Mouse (Mus musculus) forebrain, postnatal 0 days (tissue): ENCODE measurements around the gene Pink1. TPM values are rescaled to one million over a fixed set of nuclear protein-coding genes. Genes with fewer than 3 reads are reported as not detected.

Experiments
- ATAC-seq: fragments of 200-750 bp; cut with Nextera tagmentation; 2 replicates; pipeline ENCODE4 v1.8.0; 2017; ENCODE audit warnings: mild to moderate bottlenecking, moderate library complexity
- DNase-seq: peaks from one replicate; pipeline ENCODE4 v3.0.0-alpha.2; 2015
- H3K27ac ChIP-seq: fragments of 300-500 bp; sonication (generic); 2 replicates; pipeline ENCODE4 v1.5.1; 2014; ENCODE audit warnings: low read depth, mild to moderate bottlenecking, antibody characterized with exemption, low read length, moderate library complexity, mixed read lengths
- H3K27me3 ChIP-seq: fragments of 300-500 bp; sonication (generic); 2 replicates; pipeline ENCODE4 v1.6.1; 2014; ENCODE audit warnings: mild to moderate bottlenecking, low read length, mixed read lengths; ENCODE audit not compliant: insufficient read depth
- H3K36me3 ChIP-seq: fragments of 300-500 bp; sonication (generic); 2 replicates; pipeline ENCODE4 v1.6.1; 2014; ENCODE audit warnings: mild to moderate bottlenecking, moderate library complexity; ENCODE audit not compliant: insufficient read depth
- H3K4me1 ChIP-seq: fragments of 300-500 bp; sonication (generic); 2 replicates; pipeline ENCODE4 v1.6.1; 2014; ENCODE audit warnings: antibody characterized with exemption; ENCODE audit not compliant: insufficient read depth
- H3K4me2 ChIP-seq: fragments of 300-500 bp; sonication (generic); 2 replicates; pipeline ENCODE4 v1.6.1; 2014; ENCODE audit warnings: low read depth, mild to moderate bottlenecking, moderate library complexity
- H3K4me3 ChIP-seq: fragments of 300-500 bp; sonication (generic); 2 replicates; pipeline ENCODE4 v1.5.1; 2014; ENCODE audit warnings: low read depth, low read length, mixed read lengths
- H3K9ac ChIP-seq: fragments of 300-500 bp; sonication (generic); 2 replicates; pipeline ENCODE4 v1.6.1; 2014; ENCODE audit warnings: mild to moderate bottlenecking
- H3K9me3 ChIP-seq: fragments of 300-500 bp; sonication (generic); 2 replicates; pipeline ENCODE4 v1.6.1; 2016; ENCODE audit warnings: low read length
- CTCF ChIP-seq: sonication (generic); IDR thresholded peaks from 2 replicates; pipeline ENCODE4 v1.5.1; 2016; ENCODE audit warnings: antibody characterized with exemption, control low read depth, low read depth
- WGBS: fragments of 180-500 bp; shearing (Covaris S2); extraction: QIAGEN DNeasy Blood & Tissue Kit; methylation state at CpG from one replicate; pipeline ENCODE4 v1.1.7; 2014; 5-methylcytosine and 5-hydroxymethylcytosine counted together
- polyA plus RNA-seq: library from polyadenylated mRNA; unstranded; fragments of >200 nt; fragmentation: Nextera tagmentation; extraction: Ambion mirVana; gene quantifications from 2 replicates; pipeline ENCODE4 v1.2.1, GENCODE M21; 2015
- total RNA-seq: library from RNA; depleted of rRNA; stranded (reverse); fragments of >200 nt; gene quantifications from 2 replicates; pipeline ENCODE4 v1.2.3, GENCODE M21; 2014

Pink1 gene
- total and polyA plus RNA-seq, 2 experiments from 2014 or later, result 152 to 224 TPM

- Histone ChIP-seq H3K27me3 (no peaks in the 10 kb centered on the region), H3K27ac (no peak overlapping the region), H3K4me1 (no peaks in the 10 kb centered on the region), H3K4me3 (no peak overlapping the region), H3K9ac (no peak overlapping the region), H3K9me3 (no peaks in the 10 kb centered on the region), H3K36me3 (peaks cover 63% of the 10 kb centered on the region), H3K4me2 (no peak overlapping the region)
- peak; percentile 61 for TF ChIP-seq CTCF
- ATAC-seq (no peak), DNase-seq (no peak)
- WGBS, result 71% methylated on average over 9 of the region's 9 CpGs
These were observed 10.3 kb downstream of the Pink1 start for GRCm38 (mm10) chr4:138315781-138316180.

GRCm38 (mm10) chr4:138313795-138314194 lies 12.3 kb downstream of the Pink1 start:
- WGBS, result 88% methylated on average over 4 of the region's 4 CpGs
- H3K9me3 ChIP-seq, result no peaks in the 10 kb centered on the region
- TF ChIP-seq CTCF, result no peak
- H3K4me1 ChIP-seq, result no peaks in the 10 kb centered on the region
- H3K4me3 ChIP-seq, result no peak overlapping the region
- H3K36me3 ChIP-seq, result peaks cover 78% of the 10 kb centered on the region
- no peaks in the 10 kb centered on the region for H3K27me3 ChIP-seq
- H3K27ac ChIP-seq, result no peak overlapping the region
- no peak overlapping the region for H3K9ac ChIP-seq
- no peak for DNase-seq
- no peak for ATAC-seq
- no peak overlapping the region for H3K4me2 ChIP-seq

DNA sequence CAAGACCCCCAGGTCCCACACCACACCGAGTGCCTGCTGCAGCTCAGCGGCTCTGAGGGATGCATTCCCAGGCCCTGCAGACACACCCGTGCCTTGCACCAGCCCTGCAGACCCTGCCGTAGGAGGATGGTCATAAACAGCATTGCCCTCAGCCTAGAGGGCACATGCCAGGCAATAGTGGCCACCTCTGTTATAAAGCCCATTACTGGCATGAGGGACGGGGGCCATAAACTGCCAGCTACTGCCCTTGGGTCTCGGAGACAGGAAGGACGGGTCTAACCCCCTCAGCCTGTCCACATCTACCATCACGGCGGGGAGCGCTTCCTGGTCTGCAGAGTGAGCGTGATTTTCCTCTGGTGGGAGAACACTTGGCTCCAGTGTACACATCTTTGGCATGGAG lies 13.1 kb downstream of the Pink1 start:
- no peaks in the 10 kb centered on the region for H3K9me3 ChIP-seq
- H3K4me2 ChIP-seq, result no peak overlapping the region
- H3K36me3 ChIP-seq, result peaks cover 80% of the 10 kb centered on the region
- H3K27me3 ChIP-seq, result no peaks in the 10 kb centered on the region
- TF ChIP-seq CTCF, result no peak
- no peak for ATAC-seq
- no peak overlapping the region for H3K27ac ChIP-seq
- H3K4me1 ChIP-seq, result no peaks in the 10 kb centered on the region
- H3K4me3 ChIP-seq, result no peak overlapping the region
- no peak overlapping the region for H3K9ac ChIP-seq
- DNase-seq, result no peak
- WGBS, result 90% methylated on average over 11 of the region's 11 CpGs

DNA sequence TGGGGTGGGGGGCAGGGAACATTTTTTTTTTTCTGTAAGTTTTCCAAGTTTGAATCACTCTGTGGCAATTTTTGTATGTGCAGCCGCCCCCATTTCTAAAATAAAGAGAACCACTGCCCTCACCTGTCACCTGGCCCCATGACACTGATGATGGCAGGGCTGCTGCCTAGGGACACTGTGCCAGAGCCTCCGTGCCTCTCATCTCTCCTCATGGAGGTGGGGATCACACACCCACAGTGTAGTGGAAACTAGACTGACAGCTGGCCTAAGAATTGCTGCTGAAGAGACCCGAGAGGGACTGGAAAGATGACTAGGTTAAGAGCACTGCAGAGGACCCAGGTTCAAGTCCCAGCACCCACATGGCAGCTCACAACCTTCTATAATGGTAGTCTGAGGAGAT lies 14.0 kb downstream of the Pink1 start:
- Histone ChIP-seq H3K4me2 (no peak overlapping the region), H3K27ac (no peak overlapping the region), H3K9me3 (no peaks in the 10 kb centered on the region), H3K4me3 (no peak overlapping the region), H3K9ac (no peak overlapping the region), H3K4me1 (no peaks in the 10 kb centered on the region), H3K36me3 (peaks cover 79% of the 10 kb centered on the region), H3K27me3 (no peaks in the 10 kb centered on the region)
- ATAC-seq (no peak), DNase-seq (no peak)
- WGBS, result 96% methylated on average over 3 of the region's 3 CpGs
- no peak for TF ChIP-seq CTCF

- DNase-seq, result no peak
- peaks cover 75% of the 10 kb centered on the region for H3K36me3 ChIP-seq
These were observed 14.5 kb downstream of the Pink1 start for GRCm38 (mm10) chr4:138311595-138311994.

GRCm38 (mm10) chr4:138310311-138310910 lies 15.7 kb downstream of the Pink1 start:
- H3K36me3 ChIP-seq, result peaks cover 72% of the 10 kb centered on the region
- WGBS, result 94% methylated on average over 19 of the region's 19 CpGs

More at GRCm38 (mm10) chr4:138311595-138311994, 14.5 kb downstream of the Pink1 start:
- no peak overlapping the region for H3K4me3 ChIP-seq
- ATAC-seq, result peak; percentile 52
- H3K27ac ChIP-seq, result no peak overlapping the region
- no peak overlapping the region for H3K9ac ChIP-seq
- peak; percentile 82 for TF ChIP-seq CTCF
- H3K4me2 ChIP-seq, result no peak overlapping the region
- H3K4me1 ChIP-seq, result no peaks in the 10 kb centered on the region
- WGBS, result 62% methylated on average over 8 of the region's 8 CpGs
- no peaks in the 10 kb centered on the region for H3K27me3 ChIP-seq
- no peaks in the 10 kb centered on the region for H3K9me3 ChIP-seq

DNA sequence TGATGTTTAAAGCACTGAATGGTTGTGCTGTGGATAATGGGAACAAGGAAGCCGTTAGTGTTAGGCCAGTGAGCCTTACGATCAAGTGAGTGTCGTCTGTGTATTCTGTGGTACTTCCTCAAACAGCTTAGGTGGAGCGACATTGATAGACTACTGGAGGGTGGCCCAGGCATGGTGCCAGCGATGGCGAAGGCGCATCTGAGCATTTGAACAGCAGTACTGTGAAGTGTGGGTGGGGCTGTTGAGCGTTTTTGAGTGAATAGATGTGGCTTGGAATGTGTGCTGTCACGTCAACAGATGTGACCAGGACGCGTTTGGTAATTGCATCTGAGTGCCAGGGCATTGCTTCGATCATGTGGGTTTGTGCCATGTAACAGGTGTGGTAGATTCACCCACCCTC lies 18.4 kb downstream of the Pink1 start:
- WGBS, result 78% methylated on average over 12 of the region's 12 CpGs
- ATAC-seq (no peak), DNase-seq (no peak)
- no peak overlapping the region for H3K4me2 ChIP-seq
- H3K4me3 ChIP-seq, result no peak overlapping the region
- H3K4me1 ChIP-seq, result peaks cover 12% of the 10 kb centered on the region
- TF ChIP-seq CTCF, result no peak
- H3K27me3 ChIP-seq, result no peaks in the 10 kb centered on the region
- H3K27ac ChIP-seq, result no peak overlapping the region
- peaks cover 45% of the 10 kb centered on the region for H3K36me3 ChIP-seq
- no peak overlapping the region for H3K9ac ChIP-seq
- H3K9me3 ChIP-seq, result no peaks in the 10 kb centered on the region

More at GRCm38 (mm10) chr4:138310311-138310910, 15.7 kb downstream of the Pink1 start:
- H3K4me2 ChIP-seq, result no peak overlapping the region
- no peaks in the 10 kb centered on the region for H3K9me3 ChIP-seq
- DNase-seq (no peak), ATAC-seq (no peak)
- H3K9ac ChIP-seq, result no peak overlapping the region
- TF ChIP-seq CTCF, result no peak
- H3K4me3 ChIP-seq, result no peak overlapping the region
- no peaks in the 10 kb centered on the region for H3K27me3 ChIP-seq
- peaks cover 7% of the 10 kb centered on the region for H3K4me1 ChIP-seq
- no peak overlapping the region for H3K27ac ChIP-seq
